Mouse (Mus musculus): Measurements from ENCODE around the gene Gm9268. TPM values are rescaled to one million over a fixed set of nuclear protein-coding genes. Genes with fewer than 3 reads are reported as not detected.

Gm9268 gene
- not detected in 4 replicates for total RNA-seq (2023)

GRCm38 (mm10) chr7:43018465-43018864, at the start of gene Gm9268:
Gene Gm9268, plus strand, starts transcription at chr7:43018765.

Other genes starting within 250 kb of the Gm9268 start
- gene Vmn2r62, start 225.2 kb upstream of the Gm9268 start, total RNA-seq (2023): not detected in 4 replicates
- not detected in 4 replicates for gene Gm2381, start 151.5 kb upstream of the Gm9268 start, total RNA-seq (2023)
- not detected in 4 replicates for gene Vmn2r63, start 84.9 kb upstream of the Gm9268 start, total RNA-seq (2023)
- not detected in 4 replicates for gene Zfp936, start 95.5 kb downstream of the Gm9268 start, total RNA-seq (2023)